Mouse (Mus musculus) kidney, embryonic 14.5 days (tissue): ENCODE results near the gene Ppwd1. TPM values are rescaled to one million over a fixed set of nuclear protein-coding genes. Genes with fewer than 3 reads are reported as not detected.

Source experiments
- ATAC-seq: fragments of 200-750 bp; cut with Nextera tagmentation; 2 replicates; pipeline ENCODE4 v1.8.0; 2017; ENCODE audit warnings: moderate number of reproducible peaks, mild to moderate bottlenecking, moderate TSS enrichment, moderate library complexity; ENCODE audit not compliant: low FRiP score, low TSS enrichment
- H3K27ac ChIP-seq: fragments of 300-500 bp; sonication (generic); 2 replicates; pipeline ENCODE4 v1.5.1; 2014; ENCODE audit warnings: low read depth, mild to moderate bottlenecking, low read length, moderate library complexity, mixed read lengths
- H3K27me3 ChIP-seq: fragments of 300-500 bp; sonication (generic); 2 replicates; pipeline ENCODE4 v1.6.1; 2014; ENCODE audit warnings: mild to moderate bottlenecking, low read length; ENCODE audit not compliant: control insufficient read depth, insufficient read depth
- H3K36me3 ChIP-seq: fragments of 300-500 bp; sonication (generic); 2 replicates; pipeline ENCODE4 v1.6.1; 2014; ENCODE audit warnings: low read length, mixed read lengths; ENCODE audit not compliant: control insufficient read depth, insufficient read depth
- H3K4me1 ChIP-seq: fragments of 300-500 bp; sonication (generic); 2 replicates; pipeline ENCODE4 v1.6.1; 2014; ENCODE audit warnings: low read length, mixed read lengths; ENCODE audit not compliant: control insufficient read depth, insufficient read depth
- H3K4me2 ChIP-seq: fragments of 300-500 bp; sonication (generic); replicated peaks from 2 replicates; pipeline ENCODE4 v1.6.1; 2014; ENCODE audit warnings: low read depth, mild to moderate bottlenecking, low read length
- H3K4me3 ChIP-seq: fragments of 300-500 bp; sonication (generic); 2 replicates; pipeline ENCODE4 v1.5.1; 2014; ENCODE audit warnings: mild to moderate bottlenecking, low read length
- H3K9ac ChIP-seq: fragments of 300-500 bp; sonication (generic); 2 replicates; pipeline ENCODE4 v1.6.1; 2014; ENCODE audit warnings: low read depth, mild to moderate bottlenecking, low read length, moderate library complexity
- H3K9me3 ChIP-seq: fragments of 300-500 bp; sonication (generic); 2 replicates; pipeline ENCODE4 v1.6.1; 2016; ENCODE audit warnings: low read length; ENCODE audit not compliant: control insufficient read depth
- WGBS: fragments of 180-500 bp; shearing (Covaris S2); extraction: QIAGEN DNeasy Blood & Tissue Kit; methylation state at CpG from one replicate; pipeline ENCODE4 v1.1.7; 2014; 5-methylcytosine and 5-hydroxymethylcytosine counted together
- polyA plus RNA-seq: library from polyadenylated mRNA; unstranded; fragments of >200 nt; fragmentation: Nextera tagmentation; extraction: Ambion mirVana; gene quantifications from 2 replicates; pipeline ENCODE4 v1.2.1, GENCODE M21; 2014

Gene Ppwd1
- polyA plus RNA-seq, 1 experiment from 2014 or later = 19.5 TPM

DNA sequence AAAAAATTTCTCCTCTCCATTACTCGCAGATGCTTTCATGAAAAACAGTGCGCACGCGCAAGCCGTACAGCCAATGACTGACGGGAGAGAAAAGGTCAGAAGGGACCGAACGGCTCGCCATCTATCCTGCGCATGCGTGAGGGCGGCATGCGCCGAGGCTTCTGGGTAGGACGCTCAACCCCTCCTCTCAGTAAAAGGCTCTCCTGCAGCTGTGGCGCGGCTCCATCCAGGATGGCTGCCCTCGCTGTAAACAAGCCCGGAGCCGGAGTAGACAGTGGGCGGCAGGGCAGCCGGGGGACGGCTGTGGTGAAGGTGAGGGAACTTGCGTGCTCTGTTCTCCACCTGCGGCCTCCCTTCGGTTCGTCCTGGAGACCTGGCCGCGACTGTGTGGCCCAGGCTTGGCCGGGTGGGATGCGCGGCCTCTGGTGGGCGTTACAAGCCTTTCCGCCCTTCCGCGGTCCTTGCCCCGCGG is 50.0 kb downstream of the Ppwd1 start, which contains the start of gene Trim23:
Trim23 (plus strand) TSS at position 148 of the 472 bp plus-strand sequence.
- 0 out of 2 replicates have a peak, but pooled peaks cover 5% of the 10 kb centered on the region for H3K4me1 ChIP-seq
- H3K27me3 ChIP-seq = no peaks in the 10 kb centered on the region
- no peaks in the 10 kb centered on the region for H3K9me3 ChIP-seq
- H3K36me3 ChIP-seq = peaks cover 15% of the 10 kb centered on the region; the same call in 1 of the 2 replicates
- ATAC-seq = peak; percentile 99
- peak within 1 kb of the TSS; percentile 62 for H3K4me2 ChIP-seq
- WGBS = under 1% methylated on average over 38 of the region's 38 CpGs
- peak within 1 kb of the TSS; percentile 94 for H3K4me3 ChIP-seq
- peak within 1 kb of the TSS; percentile 83 for H3K9ac ChIP-seq
- peak within 1 kb of the TSS; percentile 69 for H3K27ac ChIP-seq

DNA sequence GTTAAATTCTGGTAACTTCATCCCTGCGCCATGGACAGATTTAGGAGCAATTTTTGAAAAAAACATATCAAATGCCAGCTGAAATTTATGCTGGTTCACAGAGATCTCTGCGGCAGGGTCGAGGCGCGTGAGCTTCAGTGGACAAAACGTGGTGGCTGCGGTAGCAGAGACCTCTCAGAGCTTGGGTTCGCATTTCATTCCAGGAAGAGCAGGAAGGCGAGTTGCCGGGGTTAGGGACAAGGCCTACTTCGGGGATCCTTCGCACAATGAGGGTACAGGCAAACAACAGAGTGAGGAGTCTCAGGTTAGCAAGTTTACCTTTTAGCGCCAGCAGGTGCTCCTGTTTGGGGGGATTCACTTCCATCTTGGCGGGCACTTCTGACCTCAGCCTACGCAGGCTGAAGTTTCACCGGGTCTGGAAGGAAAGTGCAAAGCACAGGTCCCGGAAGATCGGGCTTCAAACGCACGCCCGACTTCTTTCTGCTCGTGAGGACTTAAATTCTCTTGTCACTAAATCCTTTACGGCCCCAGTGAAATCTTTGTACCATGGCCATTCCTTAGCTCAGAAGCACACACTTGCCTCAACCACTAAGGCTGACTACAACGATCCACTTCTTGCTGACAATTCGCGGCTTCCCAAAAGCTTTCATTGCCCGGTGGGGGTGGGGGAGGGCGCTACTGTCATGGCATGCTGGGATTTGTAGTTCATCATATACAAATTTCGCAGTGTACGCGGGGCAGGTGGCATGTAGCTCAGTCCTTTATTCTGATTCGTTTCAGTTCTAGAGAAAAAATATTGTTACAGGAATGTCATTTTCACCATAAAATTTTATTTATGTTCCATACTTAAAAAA is 50.6 kb downstream of the Ppwd1 start, which contains the start of gene Trappc13:
Trappc13 (minus strand) TSS at position 674 of the 854 bp plus-strand sequence.
- no peaks in the 10 kb centered on the region for H3K27me3 ChIP-seq
- peak; percentile 89 for ATAC-seq
- no peaks in the 10 kb centered on the region for H3K9me3 ChIP-seq
- peak within 1 kb of the TSS; percentile 62 for H3K4me2 ChIP-seq
- H3K4me1 ChIP-seq = peaks cover 5% of the 10 kb centered on the region; the same call in 1 of the 2 replicates
- H3K36me3 ChIP-seq = peaks cover 14% of the 10 kb centered on the region; the same call in 1 of the 2 replicates
- H3K4me3 ChIP-seq = peak within 1 kb of the TSS; percentile 94
- peak within 1 kb of the TSS; percentile 83 for H3K9ac ChIP-seq
- WGBS = under 1% methylated on average over 32 of the region's 32 CpGs
- peak within 1 kb of the TSS; percentile 69 for H3K27ac ChIP-seq

DNA sequence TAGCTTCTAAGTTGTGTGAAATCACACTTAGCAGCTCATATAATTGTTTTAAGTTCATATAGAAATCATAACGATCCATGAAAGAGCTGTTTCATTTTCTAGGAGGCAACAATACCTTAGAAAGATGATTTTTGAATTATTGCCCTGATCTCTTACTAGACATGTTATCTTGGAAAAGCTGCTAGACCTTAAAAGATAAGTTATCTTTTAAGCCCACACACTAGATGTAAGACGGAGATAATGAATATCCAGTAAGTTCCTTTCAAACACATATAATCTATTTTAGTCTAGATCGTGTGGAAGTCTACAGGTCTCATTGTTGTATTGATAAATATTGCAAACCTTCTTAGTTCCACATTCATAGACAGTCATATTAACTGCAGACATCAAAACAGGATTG is 51.8 kb downstream of the Ppwd1 start:
- Histone ChIP-seq H3K9ac (peak overlapping the region; percentile 1; the same call in 1 of the 2 replicates), H3K27me3 (no peaks in the 10 kb centered on the region), H3K4me1 (peaks cover 5% of the 10 kb centered on the region; the same call in 1 of the 2 replicates), H3K36me3 (peaks cover 14% of the 10 kb centered on the region; the same call in 1 of the 2 replicates), H3K9me3 (no peaks in the 10 kb centered on the region), H3K27ac (no peak overlapping the region), H3K4me2 (peak overlapping the region; percentile 61), H3K4me3 (peak overlapping the region; percentile 94)
- WGBS = 80% methylated on average over 3 of the region's 3 CpGs
- no peak for ATAC-seq

DNA sequence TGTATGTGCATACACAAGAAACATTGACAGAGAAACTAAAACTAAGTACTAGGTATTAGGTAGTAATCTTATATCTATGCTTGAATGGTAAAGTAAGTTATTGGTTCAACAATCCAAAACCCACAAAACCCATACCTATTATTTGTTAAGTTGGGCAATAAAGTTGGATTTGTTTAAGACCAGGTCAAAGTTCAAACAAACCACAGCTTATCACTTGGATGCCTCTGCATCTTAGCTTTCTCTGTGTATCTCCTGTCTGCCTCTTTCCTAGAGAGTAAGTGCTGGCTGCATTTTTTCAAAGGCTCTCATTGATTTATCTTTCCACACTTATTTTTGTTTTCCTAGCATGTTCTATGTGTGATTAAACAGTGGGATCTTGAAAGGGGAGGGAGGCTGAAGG is 56.1 kb downstream of the Ppwd1 start:
- Histone ChIP-seq H3K9ac (no peak overlapping the region), H3K27ac (no peak overlapping the region), H3K36me3 (peaks cover 12% of the 10 kb centered on the region; the same call in 1 of the 2 replicates), H3K4me1 (no peaks in the 10 kb centered on the region; the same call in 1 of the 2 replicates), H3K4me2 (no peak overlapping the region), H3K4me3 (no peak overlapping the region), H3K27me3 (no peaks in the 10 kb centered on the region), H3K9me3 (no peaks in the 10 kb centered on the region)
- no peak for ATAC-seq

DNA sequence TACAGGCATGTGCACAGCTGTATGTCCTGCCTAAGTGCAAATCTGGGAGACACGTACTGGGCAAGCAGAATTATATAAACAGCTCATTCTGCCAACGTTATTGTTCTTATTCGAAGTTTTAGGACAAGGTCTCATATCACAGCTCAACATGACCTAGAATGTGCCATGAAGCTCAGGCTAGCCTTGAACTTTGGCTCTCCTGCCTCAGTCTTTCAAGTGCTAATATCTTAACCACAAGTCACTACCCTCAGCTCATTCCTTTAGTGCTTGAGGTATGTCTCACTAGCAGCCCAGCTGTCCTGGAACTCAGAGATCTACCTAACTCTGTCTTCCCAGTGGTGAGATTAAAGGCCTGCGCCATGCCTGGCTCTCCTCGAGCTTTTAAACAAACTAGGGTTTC is 56.9 kb downstream of the Ppwd1 start:
- H3K4me3 ChIP-seq = no peak overlapping the region
- H3K9me3 ChIP-seq = no peaks in the 10 kb centered on the region
- H3K4me2 ChIP-seq = no peak overlapping the region
- no peak for ATAC-seq
- WGBS = 91% methylated on average over 5 of the region's 5 CpGs
- no peak overlapping the region for H3K27ac ChIP-seq
- no peaks in the 10 kb centered on the region for H3K27me3 ChIP-seq
- H3K4me1 ChIP-seq = no peaks in the 10 kb centered on the region; the same call in 1 of the 2 replicates
- H3K36me3 ChIP-seq = peaks cover 20% of the 10 kb centered on the region; the same call in 1 of the 2 replicates
- H3K9ac ChIP-seq = no peak overlapping the region

DNA sequence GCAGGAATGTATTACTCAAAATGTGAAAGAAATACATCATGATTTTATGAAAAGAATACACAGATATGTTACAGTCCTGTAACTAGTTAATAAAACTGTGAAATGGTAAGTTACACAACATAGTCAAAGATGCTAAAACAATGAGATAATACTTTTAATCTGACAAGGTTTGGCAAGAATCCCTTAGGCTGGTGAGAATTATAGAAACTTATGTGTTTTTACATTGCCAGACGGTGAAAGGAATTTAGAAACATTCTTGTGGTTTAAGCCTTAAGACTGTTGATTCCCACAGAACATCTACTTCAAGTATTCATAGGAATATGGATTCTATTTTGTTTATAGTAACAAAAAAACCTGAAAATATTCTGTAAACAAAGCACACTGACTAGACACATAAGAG is 73.0 kb downstream of the Ppwd1 start:
- no peaks in the 10 kb centered on the region for H3K4me1 ChIP-seq
- H3K36me3 ChIP-seq = peaks cover 45% of the 10 kb centered on the region
- WGBS = 85% methylated on average over 1 of the region's 1 CpGs
- no peaks in the 10 kb centered on the region for H3K27me3 ChIP-seq
- no peak for ATAC-seq
- H3K9ac ChIP-seq = no peak overlapping the region
- no peak overlapping the region for H3K27ac ChIP-seq
- no peak overlapping the region for H3K4me3 ChIP-seq
- H3K4me2 ChIP-seq = no peak overlapping the region
- no peaks in the 10 kb centered on the region for H3K9me3 ChIP-seq

Other genes with a start within 250 kb of the Ppwd1 start
- gene Nln, start 119.2 kb downstream of the Ppwd1 start, polyA plus RNA-seq = 13.9 and 21.5 TPM in 2 replicates
- 3.2 and 6.1 TPM in 2 replicates for gene Sgtb, start 119.1 kb downstream of the Ppwd1 start, polyA plus RNA-seq
- 65.4 and 65.5 TPM in 2 replicates for gene Trappc13, start 50.4 kb downstream of the Ppwd1 start, polyA plus RNA-seq
- 16.1 and 23.1 TPM in 2 replicates for gene Trim23, start 50.0 kb downstream of the Ppwd1 start, polyA plus RNA-seq
- 80.3 and 123 TPM in 2 replicates for gene Cenpk, start 232 bp downstream of the Ppwd1 start, polyA plus RNA-seq
- 2.8 and 4.8 TPM in 2 replicates for gene Adamts6, start 59.0 kb upstream of the Ppwd1 start, polyA plus RNA-seq